Mouse (Mus musculus): ENCODE measurements around the gene Jtb. TPM values are rescaled to one million over a fixed set of nuclear protein-coding genes. Genes with fewer than 3 reads are reported as not detected.

Gene Jtb
- polyA plus RNA-seq, 1 experiment from 2014 or later = 131 TPM

DNA sequence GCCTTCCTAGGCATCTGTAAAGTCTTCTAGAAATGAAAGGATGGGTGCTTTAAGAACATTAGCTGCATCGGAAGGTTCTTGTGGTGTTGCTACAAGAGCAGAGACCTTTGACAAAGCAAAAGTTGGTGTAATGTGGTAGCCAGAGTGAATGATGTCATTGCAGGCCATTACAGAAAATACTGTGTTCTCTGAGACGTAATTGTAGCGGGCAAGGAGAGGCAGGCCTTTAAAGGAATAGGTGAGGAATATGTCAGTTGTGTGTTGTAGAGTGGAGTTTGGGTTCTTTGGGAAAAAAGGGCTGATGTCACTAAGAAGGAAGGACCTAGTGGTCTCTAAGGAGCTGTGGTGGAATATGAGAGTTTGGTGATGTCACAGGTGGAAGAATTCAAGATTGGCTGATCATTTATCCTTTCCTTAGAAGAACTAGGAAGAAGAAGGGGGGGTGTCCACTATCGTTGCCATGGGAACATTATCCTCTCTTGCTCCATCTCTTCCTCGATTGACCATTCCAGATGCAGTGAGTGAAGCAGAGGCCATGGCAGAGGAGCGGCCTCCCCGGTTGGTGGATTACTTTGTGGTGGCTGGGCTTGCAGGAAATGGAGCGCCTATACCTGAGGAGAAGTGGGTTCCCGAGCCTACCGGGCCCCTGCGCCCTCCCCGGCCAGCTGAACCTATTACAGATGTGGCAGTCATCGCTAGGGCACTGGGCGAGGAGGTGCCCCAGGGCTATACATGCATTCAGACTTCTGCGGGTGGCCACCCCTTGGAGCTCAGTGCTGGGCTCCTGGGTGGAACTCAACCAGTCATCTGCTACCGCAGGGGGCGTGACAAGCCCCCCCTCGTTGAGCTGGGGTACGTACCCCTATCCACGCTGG is 35.7 kb downstream of the Jtb start:
- TF ChIP-seq CTCF (IDR thresholded peaks at IDR 0.05; ENCODE audit: low read depth) = no peak
- no peak for TF ChIP-seq EP300 (optimal IDR thresholded peaks at IDR 0.05)
- Histone ChIP-seq H3K4me3 (ENCODE audit: low read depth, low read length) (peak overlapping the region; percentile 83; the same call in 1 of the 2 replicates), H3K4me1 (replicated peaks; ENCODE audit: control insufficient read depth, insufficient read depth) (0 out of 2 replicates have a peak, but pooled peaks cover 4% of the 10 kb centered on the region), H3K27me3 (ENCODE audit: control insufficient read depth, insufficient read depth, low read length) (no peaks in the 10 kb centered on the region), H3K27ac (replicated peaks) (peak overlapping the region; percentile 97), H3K4me2 (replicated peaks; ENCODE audit: low read depth) (no peak overlapping the region), H3K9me3 (ENCODE audit: control insufficient read depth, low read length) (no peaks in the 10 kb centered on the region), H3K9ac (ENCODE audit: low read length) (no peak overlapping the region), H3K36me3 (ENCODE audit: control insufficient read depth, insufficient read depth, low read length) (peaks cover 15% of the 10 kb centered on the region)
- ATAC-seq (ENCODE audit: low FRiP score, low TSS enrichment) (no peak), DNase-seq (ENCODE audit: low spot score) (no peak)
- 91% methylated on average over 20 of the region's 20 CpGs for WGBS

GRCm38 (mm10) chr3:90268190-90268589 is 36.8 kb downstream of the Jtb start:
- ATAC-seq (ENCODE audit: low FRiP score, low TSS enrichment) = no peak
- 97% methylated on average over 11 of the region's 11 CpGs for WGBS
- H3K27me3 ChIP-seq (ENCODE audit: control insufficient read depth, insufficient read depth, low read length) = no peaks in the 10 kb centered on the region
- no peak overlapping the region for H3K4me2 ChIP-seq (replicated peaks; ENCODE audit: low read depth)
- H3K27ac ChIP-seq (replicated peaks) = no peak overlapping the region
- H3K4me1 ChIP-seq (replicated peaks; ENCODE audit: control insufficient read depth, insufficient read depth) = 0 out of 2 replicates have a peak, but pooled peaks cover 4% of the 10 kb centered on the region
- peaks cover 11% of the 10 kb centered on the region for H3K36me3 ChIP-seq (ENCODE audit: control insufficient read depth, insufficient read depth, low read length)
- no peak for DNase-seq (ENCODE audit: low spot score)
- no peak for TF ChIP-seq EP300 (optimal IDR thresholded peaks at IDR 0.05)
- no peak for TF ChIP-seq CTCF (IDR thresholded peaks at IDR 0.05; ENCODE audit: low read depth)
- no peak overlapping the region for H3K4me3 ChIP-seq (ENCODE audit: low read depth, low read length)
- H3K9ac ChIP-seq (ENCODE audit: low read length) = no peak overlapping the region
- H3K9me3 ChIP-seq (ENCODE audit: control insufficient read depth, low read length) = no peaks in the 10 kb centered on the region

GRCm38 (mm10) chr3:90268971-90269370 is 37.6 kb downstream of the Jtb start:
- H3K36me3 ChIP-seq (ENCODE audit: control insufficient read depth, insufficient read depth, low read length) = peaks cover 7% of the 10 kb centered on the region; the same call in 1 of the 2 replicates
- no peak overlapping the region for H3K4me3 ChIP-seq (ENCODE audit: low read depth, low read length)
- H3K27me3 ChIP-seq (ENCODE audit: control insufficient read depth, insufficient read depth, low read length) = no peaks in the 10 kb centered on the region
- ATAC-seq (ENCODE audit: low FRiP score, low TSS enrichment) (no peak), DNase-seq (ENCODE audit: low spot score) (no peak)
- no peak overlapping the region for H3K9ac ChIP-seq (ENCODE audit: low read length)
- H3K4me2 ChIP-seq (replicated peaks; ENCODE audit: low read depth) = no peak overlapping the region
- no peak for TF ChIP-seq EP300 (optimal IDR thresholded peaks at IDR 0.05)
- TF ChIP-seq CTCF (IDR thresholded peaks at IDR 0.05; ENCODE audit: low read depth) = no peak
- no peak overlapping the region for H3K27ac ChIP-seq (replicated peaks)
- 86% methylated on average over 16 of the region's 16 CpGs for WGBS
- H3K4me1 ChIP-seq (replicated peaks; ENCODE audit: control insufficient read depth, insufficient read depth) = 0 out of 2 replicates have a peak, but pooled peaks cover 4% of the 10 kb centered on the region
- no peaks in the 10 kb centered on the region for H3K9me3 ChIP-seq (ENCODE audit: control insufficient read depth, low read length)

- Histone ChIP-seq H3K36me3 (ENCODE audit: control insufficient read depth, insufficient read depth, low read length) (peaks cover 7% of the 10 kb centered on the region; the same call in 1 of the 2 replicates), H3K4me1 (replicated peaks; ENCODE audit: control insufficient read depth, insufficient read depth) (0 out of 2 replicates have a peak, but pooled peaks cover 4% of the 10 kb centered on the region), H3K27me3 (ENCODE audit: control insufficient read depth, insufficient read depth, low read length) (no peaks in the 10 kb centered on the region), H3K4me3 (ENCODE audit: low read depth, low read length) (no peak overlapping the region), H3K4me2 (replicated peaks; ENCODE audit: low read depth) (no peak overlapping the region), H3K27ac (replicated peaks) (no peak overlapping the region), H3K9me3 (ENCODE audit: control insufficient read depth, low read length) (no peaks in the 10 kb centered on the region), H3K9ac (ENCODE audit: low read length) (no peak overlapping the region)
- no peak for ATAC-seq (ENCODE audit: low FRiP score, low TSS enrichment)
- no peak for DNase-seq (ENCODE audit: low spot score)
- TF ChIP-seq EP300 (optimal IDR thresholded peaks at IDR 0.05) = no peak
- no peak for TF ChIP-seq CTCF (IDR thresholded peaks at IDR 0.05; ENCODE audit: low read depth)
- WGBS = 89% methylated on average over 8 of the region's 8 CpGs
Observed at GRCm38 (mm10) chr3:90270784-90271183, 39.4 kb downstream of the Jtb start.

DNA sequence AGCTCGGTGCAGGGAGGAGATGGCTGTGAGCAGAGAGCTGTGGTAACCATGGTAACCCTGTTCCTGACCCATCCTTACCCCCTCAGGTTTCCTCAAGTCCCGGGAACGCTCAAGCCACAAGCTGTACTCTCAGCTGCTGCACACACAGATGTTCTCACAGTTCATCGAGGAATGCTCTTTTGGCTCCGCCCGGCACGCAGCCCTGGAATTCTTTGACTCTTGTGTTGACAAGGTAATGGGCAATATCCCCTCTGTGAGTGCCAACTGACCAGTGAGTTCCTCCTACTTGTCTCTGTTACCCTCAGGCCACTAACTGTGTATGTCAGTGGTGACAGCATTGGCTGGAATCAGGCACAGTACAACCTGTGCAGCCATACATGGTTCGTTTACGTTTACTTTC is 40.8 kb downstream of the Jtb start:
- no peaks in the 10 kb centered on the region for H3K4me1 ChIP-seq (replicated peaks; ENCODE audit: control insufficient read depth, insufficient read depth)
- no peak overlapping the region for H3K4me2 ChIP-seq (replicated peaks; ENCODE audit: low read depth)
- H3K9me3 ChIP-seq (ENCODE audit: control insufficient read depth, low read length) = no peaks in the 10 kb centered on the region
- H3K27me3 ChIP-seq (ENCODE audit: control insufficient read depth, insufficient read depth, low read length) = no peaks in the 10 kb centered on the region
- H3K4me3 ChIP-seq (ENCODE audit: low read depth, low read length) = no peak overlapping the region
- H3K36me3 ChIP-seq (ENCODE audit: control insufficient read depth, insufficient read depth, low read length) = peaks cover 7% of the 10 kb centered on the region
- 57% methylated on average over 9 of the region's 9 CpGs for WGBS
- H3K9ac ChIP-seq (ENCODE audit: low read length) = no peak overlapping the region
- DNase-seq (ENCODE audit: low spot score) = no peak
- H3K27ac ChIP-seq (replicated peaks) = no peak overlapping the region
- no peak for ATAC-seq (ENCODE audit: low FRiP score, low TSS enrichment)
- TF ChIP-seq CTCF (IDR thresholded peaks at IDR 0.05; ENCODE audit: low read depth) = no peak
- no peak for TF ChIP-seq EP300 (optimal IDR thresholded peaks at IDR 0.05)

- no peak overlapping the region for H3K9ac ChIP-seq (ENCODE audit: low read length)
- DNase-seq (ENCODE audit: low spot score) (no peak), ATAC-seq (ENCODE audit: low FRiP score, low TSS enrichment) (no peak; the same call in 1 of the 2 replicates)
- no peaks in the 10 kb centered on the region for H3K9me3 ChIP-seq (ENCODE audit: control insufficient read depth, low read length)
- H3K4me3 ChIP-seq (ENCODE audit: low read depth, low read length) = no peak overlapping the region
- no peak overlapping the region for H3K27ac ChIP-seq (replicated peaks)
- no peak overlapping the region for H3K4me2 ChIP-seq (replicated peaks; ENCODE audit: low read depth)
- peaks cover 7% of the 10 kb centered on the region; the same call in 1 of the 2 replicates for H3K36me3 ChIP-seq (ENCODE audit: control insufficient read depth, insufficient read depth, low read length)
- TF ChIP-seq EP300 (optimal IDR thresholded peaks at IDR 0.05) = no peak
- no peak for TF ChIP-seq CTCF (IDR thresholded peaks at IDR 0.05; ENCODE audit: low read depth)
- 92% methylated on average over 22 of the region's 22 CpGs for WGBS
- H3K4me1 ChIP-seq (replicated peaks; ENCODE audit: control insufficient read depth, insufficient read depth) = no peaks in the 10 kb centered on the region
- no peaks in the 10 kb centered on the region for H3K27me3 ChIP-seq (ENCODE audit: control insufficient read depth, insufficient read depth, low read length)
Observed at GRCm38 (mm10) chr3:90273855-90274254, 42.5 kb downstream of the Jtb start.

Measured in stomach, postnatal 0 days (tissue).